Mouse (Mus musculus): Measurements from ENCODE around the gene Olfr292.

Olfr292 gene

DNA sequence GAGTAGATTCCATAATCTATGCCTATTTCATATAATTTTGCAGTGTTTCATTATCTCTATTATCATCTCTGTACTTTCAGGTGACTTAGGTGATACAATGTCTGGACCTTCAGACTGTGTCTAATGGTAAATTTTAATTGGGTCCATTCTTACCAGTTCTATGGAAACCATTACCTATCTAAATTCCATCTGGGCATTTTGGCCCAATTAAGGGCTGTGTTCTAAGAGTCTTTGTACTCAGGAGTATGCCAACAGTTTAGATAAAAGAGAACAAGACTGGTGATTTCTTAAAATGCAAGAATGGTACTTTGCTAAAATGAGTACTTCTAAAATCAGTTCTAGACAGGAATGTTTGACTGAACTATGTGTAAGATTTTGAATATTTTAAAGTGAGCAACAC lies at the start of gene Olfr292:
Olfr292 (plus strand) TSS at position 301 of the 400 bp plus-strand sequence.
- no peak for DNase-seq (ENCODE audit: low spot score)

DNA sequence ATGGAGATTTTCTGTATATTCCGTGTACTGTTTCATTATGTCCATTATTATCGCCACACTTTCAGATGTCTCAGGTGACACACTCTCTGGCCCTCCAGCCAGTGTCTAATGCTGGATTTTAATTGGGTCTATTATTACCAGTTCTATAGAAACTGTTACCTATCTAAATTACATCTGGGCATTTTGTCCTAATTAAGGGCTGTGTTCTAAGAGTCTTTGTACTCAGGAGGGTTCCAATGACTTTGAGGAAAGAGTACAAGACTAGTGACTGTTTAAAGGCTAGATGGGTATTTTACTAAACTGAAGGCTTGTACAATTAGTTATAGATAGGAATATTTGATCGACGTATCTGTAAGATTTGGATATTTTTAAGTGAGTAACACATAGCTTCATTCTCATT lies 39.4 kb upstream of the Olfr292 start, which contains the start of gene Olfr293:
Olfr293 (plus strand) TSS at position 301 of the 400 bp plus-strand sequence.
- DNase-seq (ENCODE audit: low spot score), result no peak

DNA sequence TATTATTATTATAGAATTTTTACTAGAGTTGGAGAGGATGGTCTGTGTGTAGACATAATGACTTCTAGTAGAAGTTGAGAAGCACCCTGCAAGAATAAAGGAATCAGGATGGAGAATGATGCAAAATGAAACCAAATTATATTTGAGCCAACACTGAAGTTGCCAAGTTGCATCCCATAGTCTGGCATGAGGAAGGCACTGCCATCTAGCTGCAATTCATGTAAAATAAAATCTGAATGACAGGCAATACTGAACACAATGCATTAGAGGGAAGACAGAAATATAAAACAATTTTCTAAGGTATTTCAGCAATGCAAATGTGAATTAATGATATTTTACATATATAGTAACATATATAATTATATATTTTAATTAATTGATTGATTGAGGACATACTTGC lies 36.9 kb downstream of the Olfr292 start:
- no peak for DNase-seq (ENCODE audit: low spot score)
